Mouse (Mus musculus) hindbrain, postnatal 0 days (tissue): ENCODE data around the gene Ddi2. TPM values are rescaled to one million over a fixed set of nuclear protein-coding genes. Genes with fewer than 3 reads are reported as not detected.

ENCODE experiments used
- ATAC-seq: fragments of 200-750 bp; cut with Nextera tagmentation; 2 replicates; pipeline ENCODE4 v1.8.0; 2017; ENCODE audit warnings: mild to moderate bottlenecking, moderate TSS enrichment, moderate library complexity
- DNase-seq: peaks from one replicate; pipeline ENCODE4 v3.0.0-alpha.2; 2015; ENCODE audit warnings: low spot score
- H3K27ac ChIP-seq: fragments of 300-500 bp; sonication (generic); 2 replicates; pipeline ENCODE4 v1.5.1; 2014; ENCODE audit warnings: mild to moderate bottlenecking
- H3K27me3 ChIP-seq: fragments of 300-500 bp; sonication (generic); 2 replicates; pipeline ENCODE4 v1.6.1; 2014; ENCODE audit warnings: low read length, mixed read lengths; ENCODE audit not compliant: insufficient read depth
- H3K36me3 ChIP-seq: fragments of 300-500 bp; sonication (generic); 2 replicates; pipeline ENCODE4 v1.6.1; 2014; ENCODE audit warnings: low read length, mixed read lengths; ENCODE audit not compliant: insufficient read depth
- H3K4me1 ChIP-seq: fragments of 300-500 bp; sonication (generic); 2 replicates; pipeline ENCODE4 v1.6.1; 2014; ENCODE audit warnings: antibody characterized with exemption, low read length, mixed read lengths; ENCODE audit not compliant: insufficient read depth
- H3K4me2 ChIP-seq: fragments of 300-500 bp; sonication (generic); 2 replicates; pipeline ENCODE4 v1.6.1; 2014; ENCODE audit warnings: low read depth, mild to moderate bottlenecking, low read length, moderate library complexity, mixed read lengths
- H3K4me3 ChIP-seq: fragments of 300-500 bp; sonication (generic); 2 replicates; pipeline ENCODE4 v1.5.1; 2014; ENCODE audit warnings: low read length
- H3K9ac ChIP-seq: fragments of 300-500 bp; sonication (generic); replicated peaks from 2 replicates; pipeline ENCODE4 v1.6.1; 2014; ENCODE audit warnings: mild to moderate bottlenecking, low read length, moderate library complexity, mixed read lengths
- H3K9me3 ChIP-seq: fragments of 300-500 bp; sonication (generic); 2 replicates; pipeline ENCODE4 v1.6.1; 2016; ENCODE audit warnings: low read length, mixed read lengths
- CTCF ChIP-seq: IDR thresholded peaks from 2 replicates; pipeline ENCODE4 v1.5.1; 2016; ENCODE audit warnings: antibody characterized with exemption, control low read depth, low read depth
- WGBS: fragments of 180-500 bp; shearing (Covaris S2); extraction: QIAGEN DNeasy Blood & Tissue Kit; methylation state at CpG from one replicate; pipeline ENCODE4 v1.1.7; 2014; 5-methylcytosine and 5-hydroxymethylcytosine counted together
- polyA plus RNA-seq: library from polyadenylated mRNA; unstranded; fragments of >200 nt; fragmentation: Nextera tagmentation; extraction: Ambion mirVana; gene quantifications from 2 replicates; pipeline ENCODE4 v1.2.1, GENCODE M21; 2015
- total RNA-seq: library from RNA; depleted of rRNA; stranded (reverse); fragments of >200 nt; gene quantifications from 2 replicates; pipeline ENCODE4 v1.2.3, GENCODE M21; 2014

Ddi2 gene
- total and polyA plus RNA-seq, 2 experiments from 2014 or later: 12.5 to 20.9 TPM

DNA sequence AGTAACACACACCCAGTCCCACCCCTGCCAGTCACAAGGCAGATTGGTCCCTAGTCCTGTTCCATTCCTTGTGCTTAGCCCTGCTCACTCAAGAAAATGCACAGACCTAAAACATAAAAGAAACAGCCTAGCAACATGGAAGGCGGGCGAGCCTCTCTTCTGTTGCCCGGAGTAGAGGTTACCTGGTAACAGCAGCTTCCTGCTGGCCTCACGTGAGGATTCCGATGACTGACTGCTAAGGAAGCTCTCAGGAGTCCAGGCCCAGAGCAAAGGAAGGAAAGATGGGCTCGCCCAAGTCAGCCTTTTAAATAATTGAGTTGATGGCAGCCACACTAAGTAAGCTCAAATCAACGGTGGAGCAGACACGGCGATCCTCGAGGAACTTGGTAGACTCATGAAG, 71.3 kb downstream of the Ddi2 start:
- Histone ChIP-seq H3K4me3 (no peak overlapping the region), H3K27me3 (no peaks in the 10 kb centered on the region), H3K9ac (no peak overlapping the region), H3K36me3 (no peaks in the 10 kb centered on the region), H3K4me1 (peaks cover 8% of the 10 kb centered on the region), H3K27ac (no peak overlapping the region; the same call in 1 of the 2 replicates), H3K4me2 (no peak overlapping the region), H3K9me3 (no peaks in the 10 kb centered on the region)
- DNase-seq (no peak), ATAC-seq (no peak)
- TF ChIP-seq CTCF: no peak
- WGBS: 65% methylated on average over 10 of the region's 10 CpGs

DNA sequence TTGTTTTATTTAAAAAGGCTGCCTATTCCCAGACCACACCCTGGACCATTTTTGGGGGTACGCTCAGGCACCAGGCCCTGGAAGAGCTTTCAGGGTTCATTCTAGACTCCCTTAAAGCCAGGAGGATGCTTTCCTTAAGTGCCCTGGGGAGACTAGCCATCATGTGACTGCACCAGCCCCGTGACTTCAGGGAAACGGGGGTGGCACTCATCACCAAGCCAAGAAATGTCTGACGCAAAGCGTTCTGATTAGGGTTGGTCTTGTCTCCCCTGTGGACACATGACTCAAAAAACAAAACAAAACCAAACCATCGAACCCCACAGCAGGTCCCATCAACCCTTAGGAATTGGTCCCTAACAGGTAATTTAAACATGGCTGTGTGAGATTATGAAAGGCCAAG, 71.9 kb downstream of the Ddi2 start:
- TF ChIP-seq CTCF: no peak
- 71% methylated on average over 6 of the region's 6 CpGs for WGBS
- no peaks in the 10 kb centered on the region for H3K27me3 ChIP-seq
- DNase-seq: no peak
- H3K36me3 ChIP-seq: no peaks in the 10 kb centered on the region
- ATAC-seq: no peak
- no peak overlapping the region for H3K27ac ChIP-seq
- no peak overlapping the region for H3K4me3 ChIP-seq
- H3K4me1 ChIP-seq: peaks cover 8% of the 10 kb centered on the region
- H3K9me3 ChIP-seq: no peaks in the 10 kb centered on the region
- no peak overlapping the region for H3K4me2 ChIP-seq
- H3K9ac ChIP-seq: no peak overlapping the region

GRCm38 (mm10) chr4:141649244-141649643, 74.0 kb downstream of the Ddi2 start:
- TF ChIP-seq CTCF: no peak
- ATAC-seq (no peak), DNase-seq (peak; percentile 73)
- Histone ChIP-seq H3K4me3 (no peak overlapping the region), H3K9ac (0 out of 2 replicates have a peak overlapping the region, but pooled peaks have one; percentile 9), H3K27me3 (no peaks in the 10 kb centered on the region), H3K4me1 (peaks cover 6% of the 10 kb centered on the region), H3K36me3 (no peaks in the 10 kb centered on the region), H3K9me3 (no peaks in the 10 kb centered on the region), H3K27ac (peak overlapping the region; percentile 65), H3K4me2 (no peak overlapping the region)
- WGBS: 67% methylated on average over 6 of the region's 6 CpGs

GRCm38 (mm10) chr4:141648262-141648661, 75.0 kb downstream of the Ddi2 start:
- peaks cover 14% of the 10 kb centered on the region for H3K4me1 ChIP-seq
- no peaks in the 10 kb centered on the region for H3K27me3 ChIP-seq
- no peak overlapping the region for H3K9ac ChIP-seq
- no peak overlapping the region for H3K4me3 ChIP-seq
- no peak overlapping the region for H3K4me2 ChIP-seq
- ATAC-seq: no peak
- DNase-seq: no peak
- TF ChIP-seq CTCF: no peak
- H3K36me3 ChIP-seq: no peaks in the 10 kb centered on the region
- WGBS: 62% methylated on average over 5 of the region's 5 CpGs
- peak overlapping the region; percentile 65; the same call in 1 of the 2 replicates for H3K27ac ChIP-seq
- H3K9me3 ChIP-seq: no peaks in the 10 kb centered on the region

DNA sequence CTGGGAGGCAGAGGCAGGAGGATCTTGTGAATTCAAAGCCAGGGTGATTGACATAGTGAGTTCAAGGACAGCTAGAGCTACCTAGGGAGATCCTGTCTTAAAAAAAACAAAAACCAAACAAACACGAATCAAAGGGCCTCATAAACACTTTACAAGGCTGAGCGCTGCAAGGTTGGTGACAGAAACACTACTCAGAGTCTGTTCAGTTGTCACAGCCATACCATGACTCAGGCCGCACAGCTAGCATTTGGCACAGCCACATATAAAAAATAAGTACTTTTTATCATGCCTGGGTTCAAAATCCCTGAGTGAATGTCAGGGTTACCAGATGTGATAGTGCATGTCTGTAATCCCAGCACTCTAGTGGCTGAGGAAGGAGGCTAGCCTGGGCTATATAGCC, 76.0 kb downstream of the Ddi2 start:
- no peak overlapping the region for H3K9ac ChIP-seq

GRCm38 (mm10) chr4:141645988-141646387, 77.2 kb downstream of the Ddi2 start:
- Histone ChIP-seq H3K9me3 (no peaks in the 10 kb centered on the region), H3K4me1 (peaks cover 22% of the 10 kb centered on the region), H3K27ac (no peak overlapping the region), H3K4me3 (no peak overlapping the region), H3K27me3 (no peaks in the 10 kb centered on the region), H3K36me3 (peaks cover 7% of the 10 kb centered on the region; the same call in 1 of the 2 replicates), H3K4me2 (no peak overlapping the region), H3K9ac (no peak overlapping the region)
- no peak for DNase-seq
- TF ChIP-seq CTCF: no peak
- WGBS: 94% methylated on average over 8 of the region's 8 CpGs
- ATAC-seq: no peak

More for the DNA sequence above, 76.0 kb downstream of the Ddi2 start:
- no peak overlapping the region for H3K4me2 ChIP-seq
- no peak overlapping the region for H3K4me3 ChIP-seq
- ATAC-seq: no peak
- no peak for DNase-seq
- 97% methylated on average over 3 of the region's 3 CpGs for WGBS
- H3K4me1 ChIP-seq: peaks cover 22% of the 10 kb centered on the region
- no peak overlapping the region for H3K27ac ChIP-seq
- peaks cover 3% of the 10 kb centered on the region; the same call in 1 of the 2 replicates for H3K36me3 ChIP-seq
- H3K9me3 ChIP-seq: no peaks in the 10 kb centered on the region
- no peak for TF ChIP-seq CTCF
- H3K27me3 ChIP-seq: no peaks in the 10 kb centered on the region

DNA sequence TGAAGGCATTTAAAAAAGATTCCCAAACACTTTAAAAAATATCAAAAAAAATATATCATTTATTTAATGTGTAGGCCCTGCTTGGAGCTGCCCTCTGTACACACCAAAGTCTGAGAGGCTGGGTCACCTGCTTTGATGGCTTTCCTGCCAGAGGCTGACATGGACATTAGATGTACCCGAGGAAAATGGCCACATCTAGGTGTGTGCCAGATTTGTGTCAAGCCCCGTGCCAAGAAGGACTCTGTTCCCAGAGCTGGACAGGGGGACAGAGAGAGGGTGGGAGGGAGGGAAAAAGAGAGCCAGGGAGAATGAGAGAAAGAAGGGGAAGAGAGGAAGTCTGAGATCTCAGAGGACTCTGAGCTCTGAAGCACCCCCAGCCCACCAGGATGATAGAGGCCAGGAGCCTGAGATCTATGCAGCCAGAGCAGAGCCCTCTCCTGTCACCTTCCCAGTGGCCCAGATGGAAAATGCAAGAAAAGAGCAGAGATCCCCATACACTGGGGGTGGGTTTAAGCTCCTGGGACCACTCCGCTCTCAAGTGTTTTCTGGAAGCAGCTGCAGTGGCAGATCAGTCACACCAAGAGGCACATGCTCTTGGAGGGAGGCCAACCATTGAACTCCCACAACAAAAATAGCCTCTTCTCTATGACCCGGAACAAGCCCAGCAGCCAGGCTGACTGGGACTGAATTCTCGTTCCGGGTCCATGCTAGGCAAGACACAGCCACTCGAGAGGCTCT, 79.9 kb downstream of the Ddi2 start:
- peaks cover 19% of the 10 kb centered on the region; the same call in 1 of the 2 replicates for H3K4me1 ChIP-seq
- peaks cover 11% of the 10 kb centered on the region for H3K36me3 ChIP-seq
- WGBS: 16% methylated on average over 7 of the region's 7 CpGs
- TF ChIP-seq CTCF: no peak; the same call in 1 of the 2 replicates
- H3K9me3 ChIP-seq: no peaks in the 10 kb centered on the region
- peak; percentile 91 for ATAC-seq
- H3K27ac ChIP-seq: peak overlapping the region; percentile 80
- no peaks in the 10 kb centered on the region for H3K27me3 ChIP-seq
- H3K9ac ChIP-seq: no peak overlapping the region
- no peak overlapping the region for H3K4me2 ChIP-seq
- DNase-seq: peak; percentile 90
- no peak overlapping the region for H3K4me3 ChIP-seq
